Mouse (Mus musculus) kidney, embryonic 14.5 days (tissue): ENCODE results near the gene Rnf10. TPM values are rescaled to one million over a fixed set of nuclear protein-coding genes. Genes with fewer than 3 reads are reported as not detected.

ENCODE experiments used
- ATAC-seq: fragments of 200-750 bp; cut with Nextera tagmentation; 2 replicates; pipeline ENCODE4 v1.8.0; 2017; ENCODE audit warnings: moderate number of reproducible peaks, mild to moderate bottlenecking, moderate TSS enrichment, moderate library complexity; ENCODE audit not compliant: low FRiP score, low TSS enrichment
- H3K27ac ChIP-seq: fragments of 300-500 bp; sonication (generic); 2 replicates; pipeline ENCODE4 v1.5.1; 2014; ENCODE audit warnings: low read depth, mild to moderate bottlenecking, low read length, moderate library complexity, mixed read lengths
- H3K27me3 ChIP-seq: fragments of 300-500 bp; sonication (generic); 2 replicates; pipeline ENCODE4 v1.6.1; 2014; ENCODE audit warnings: mild to moderate bottlenecking, low read length; ENCODE audit not compliant: control insufficient read depth, insufficient read depth
- H3K36me3 ChIP-seq: fragments of 300-500 bp; sonication (generic); 2 replicates; pipeline ENCODE4 v1.6.1; 2014; ENCODE audit warnings: low read length, mixed read lengths; ENCODE audit not compliant: control insufficient read depth, insufficient read depth
- H3K4me1 ChIP-seq: fragments of 300-500 bp; sonication (generic); 2 replicates; pipeline ENCODE4 v1.6.1; 2014; ENCODE audit warnings: low read length, mixed read lengths; ENCODE audit not compliant: control insufficient read depth, insufficient read depth
- H3K4me2 ChIP-seq: fragments of 300-500 bp; sonication (generic); replicated peaks from 2 replicates; pipeline ENCODE4 v1.6.1; 2014; ENCODE audit warnings: low read depth, mild to moderate bottlenecking, low read length
- H3K4me3 ChIP-seq: fragments of 300-500 bp; sonication (generic); 2 replicates; pipeline ENCODE4 v1.5.1; 2014; ENCODE audit warnings: mild to moderate bottlenecking, low read length
- H3K9ac ChIP-seq: fragments of 300-500 bp; sonication (generic); 2 replicates; pipeline ENCODE4 v1.6.1; 2014; ENCODE audit warnings: low read depth, mild to moderate bottlenecking, low read length, moderate library complexity
- H3K9me3 ChIP-seq: fragments of 300-500 bp; sonication (generic); 2 replicates; pipeline ENCODE4 v1.6.1; 2016; ENCODE audit warnings: low read length; ENCODE audit not compliant: control insufficient read depth
- whole genome bisulfite sequencing: fragments of 180-500 bp; shearing (Covaris S2); extraction: QIAGEN DNeasy Blood & Tissue Kit; methylation state at CpG from one replicate; pipeline ENCODE4 v1.1.7; 2014; 5-methylcytosine and 5-hydroxymethylcytosine counted together
- polyA plus RNA-seq: library from polyadenylated mRNA; unstranded; fragments of >200 nt; fragmentation: Nextera tagmentation; extraction: Ambion mirVana; gene quantifications from 2 replicates; pipeline ENCODE4 v1.2.1, GENCODE M21; 2014

Gene Rnf10
- polyA plus RNA-seq, 1 experiment from 2014 or later, result 81.9 TPM

GRCm38 (mm10) chr5:115267469-115268045 lies 5.1 kb downstream of the Rnf10 start:
- Histone ChIP-seq H3K9ac (no peak overlapping the region), H3K4me1 (peaks cover 23% of the 10 kb centered on the region), H3K36me3 (peaks cover 29% of the 10 kb centered on the region), H3K4me2 (no peak overlapping the region), H3K27me3 (no peaks in the 10 kb centered on the region), H3K27ac (no peak overlapping the region; the same call in 1 of the 2 replicates), H3K4me3 (no peak overlapping the region), H3K9me3 (no peaks in the 10 kb centered on the region)
- ATAC-seq, result no peak
- 85% methylated on average over 3 of the region's 3 CpGs for WGBS

- H3K9ac ChIP-seq, result no peak overlapping the region
- peaks cover 23% of the 10 kb centered on the region for H3K4me1 ChIP-seq
- peaks cover 33% of the 10 kb centered on the region for H3K36me3 ChIP-seq
- no peaks in the 10 kb centered on the region for H3K27me3 ChIP-seq
- no peak for ATAC-seq
- H3K4me2 ChIP-seq, result no peak overlapping the region
- H3K9me3 ChIP-seq, result no peaks in the 10 kb centered on the region
- H3K4me3 ChIP-seq, result no peak overlapping the region
- WGBS, result 90% methylated on average over 8 of the region's 8 CpGs
- H3K27ac ChIP-seq, result no peak overlapping the region
Observed at GRCm38 (mm10) chr5:115266787-115267468, 5.8 kb downstream of the Rnf10 start.

GRCm38 (mm10) chr5:115266340-115266739 lies 6.4 kb downstream of the Rnf10 start:
- H3K9me3 ChIP-seq, result no peaks in the 10 kb centered on the region
- no peaks in the 10 kb centered on the region for H3K27me3 ChIP-seq
- peaks cover 33% of the 10 kb centered on the region for H3K36me3 ChIP-seq
- H3K4me2 ChIP-seq, result no peak overlapping the region
- 87% methylated on average over 5 of the region's 5 CpGs for WGBS
- ATAC-seq, result no peak
- H3K4me3 ChIP-seq, result no peak overlapping the region
- H3K27ac ChIP-seq, result no peak overlapping the region
- peaks cover 22% of the 10 kb centered on the region for H3K4me1 ChIP-seq
- H3K9ac ChIP-seq, result no peak overlapping the region

- Histone ChIP-seq H3K27me3 (no peaks in the 10 kb centered on the region), H3K4me3 (no peak overlapping the region), H3K9ac (no peak overlapping the region), H3K4me2 (no peak overlapping the region), H3K27ac (no peak overlapping the region), H3K36me3 (peaks cover 49% of the 10 kb centered on the region), H3K9me3 (no peaks in the 10 kb centered on the region), H3K4me1 (no peaks in the 10 kb centered on the region)
- WGBS, result 90% methylated on average over 14 of the region's 14 CpGs
- ATAC-seq, result no peak
Observed at GRCm38 (mm10) chr5:115262502-115263291, 10.0 kb downstream of the Rnf10 start.

- Histone ChIP-seq H3K9ac (no peak overlapping the region), H3K4me1 (no peaks in the 10 kb centered on the region), H3K4me3 (no peak overlapping the region), H3K27ac (no peak overlapping the region), H3K4me2 (no peak overlapping the region), H3K36me3 (peaks cover 57% of the 10 kb centered on the region), H3K9me3 (no peaks in the 10 kb centered on the region), H3K27me3 (no peaks in the 10 kb centered on the region)
- no peak for ATAC-seq
- 84% methylated on average over 1 of the region's 1 CpGs for WGBS
Observed at GRCm38 (mm10) chr5:115261880-115262279, 10.8 kb downstream of the Rnf10 start.

GRCm38 (mm10) chr5:115261141-115261540 lies 11.6 kb downstream of the Rnf10 start:
- Histone ChIP-seq H3K36me3 (peaks cover 58% of the 10 kb centered on the region), H3K4me3 (no peak overlapping the region), H3K27ac (no peak overlapping the region), H3K9me3 (no peaks in the 10 kb centered on the region), H3K4me1 (no peaks in the 10 kb centered on the region), H3K9ac (no peak overlapping the region), H3K27me3 (no peaks in the 10 kb centered on the region), H3K4me2 (no peak overlapping the region)
- 93% methylated on average over 8 of the region's 8 CpGs for WGBS
- ATAC-seq, result no peak

GRCm38 (mm10) chr5:115260356-115260755 lies 12.3 kb downstream of the Rnf10 start:
- Histone ChIP-seq H3K4me2 (no peak overlapping the region), H3K4me1 (no peaks in the 10 kb centered on the region), H3K9me3 (no peaks in the 10 kb centered on the region), H3K9ac (no peak overlapping the region), H3K36me3 (peaks cover 63% of the 10 kb centered on the region), H3K27ac (no peak overlapping the region), H3K27me3 (no peaks in the 10 kb centered on the region), H3K4me3 (no peak overlapping the region)
- ATAC-seq, result no peak
- WGBS, result 85% methylated on average over 6 of the region's 6 CpGs

- H3K27ac ChIP-seq, result no peak overlapping the region
- 90% methylated on average over 10 of the region's 10 CpGs for WGBS
- no peaks in the 10 kb centered on the region for H3K27me3 ChIP-seq
- peaks cover 57% of the 10 kb centered on the region for H3K36me3 ChIP-seq
- no peak overlapping the region for H3K4me3 ChIP-seq
- no peaks in the 10 kb centered on the region for H3K9me3 ChIP-seq
- H3K4me1 ChIP-seq, result no peaks in the 10 kb centered on the region
- no peak overlapping the region for H3K4me2 ChIP-seq
- no peak for ATAC-seq
- no peak overlapping the region for H3K9ac ChIP-seq
Observed at GRCm38 (mm10) chr5:115256909-115257546, 15.7 kb downstream of the Rnf10 start.
